Mouse (Mus musculus): ENCODE results near the gene Stk32c.

DNA sequence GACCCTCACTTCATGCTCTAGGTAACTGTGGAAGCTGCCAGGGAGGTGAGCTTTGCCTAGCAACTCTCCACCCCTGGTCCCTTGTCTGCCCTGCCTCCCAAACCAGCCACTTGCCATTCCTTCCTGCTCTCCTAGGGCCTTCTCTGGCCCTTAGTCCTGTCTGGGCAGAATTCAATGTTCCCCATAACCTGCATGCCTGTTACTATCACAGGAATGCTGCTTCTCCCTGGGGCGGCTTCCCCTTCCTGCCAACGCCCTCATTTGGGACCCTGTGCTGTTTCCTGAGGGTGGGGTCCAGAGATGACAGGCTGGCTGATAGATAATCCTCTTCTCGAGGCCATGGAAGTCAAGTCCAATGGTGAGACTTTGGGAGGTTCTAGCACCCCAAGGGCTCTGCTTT, 40.4 kb upstream of the Stk32c start:
- TF ChIP-seq CTCF (IDR thresholded peaks at IDR 0.05; ENCODE audit: borderline replicate concordance, insufficient read depth, low read depth, low read length), result no peak
- no peak for TF ChIP-seq POLR2A (IDR thresholded peaks at IDR 0.05; ENCODE audit: borderline replicate concordance, insufficient read depth, low read length)
